Mouse (Mus musculus) cortical plate, adult 2 months (tissue): ENCODE measurements around the gene Hoxc6. TPM values are rescaled to one million over a fixed set of nuclear protein-coding genes. Genes with fewer than 3 reads are reported as not detected.

Experiments
- H3K27ac ChIP-seq: fragments of 200-500 bp; 2 replicates; pipeline ENCODE4 v1.5.1; 2012; ENCODE audit warnings: low read length, control low read depth, inconsistent platforms; ENCODE audit not compliant: insufficient read depth
- H3K4me1 ChIP-seq: fragments of 200-500 bp; 2 replicates; pipeline ENCODE4 v1.6.1; 2011; ENCODE audit warnings: low read length; ENCODE audit not compliant: control insufficient read depth, insufficient read depth
- H3K4me3 ChIP-seq: fragments of 200-500 bp; 2 replicates; pipeline ENCODE4 v1.5.1; 2011; ENCODE audit warnings: mild to moderate bottlenecking, low read length, control low read depth; ENCODE audit not compliant: insufficient read depth
- CTCF ChIP-seq: fragments of 200-500 bp; IDR thresholded peaks from 2 replicates; pipeline ENCODE4 v1.5.1; 2011; ENCODE audit warnings: mild to moderate bottlenecking, control low read depth, low read length; ENCODE audit not compliant: insufficient read depth; ENCODE audit errors: extremely low read depth
- POLR2A ChIP-seq: fragments of 200-500 bp; IDR thresholded peaks from 2 replicates; pipeline ENCODE4 v1.6.1; 2011; ENCODE audit warnings: mild to moderate bottlenecking, low read length, control low read depth; ENCODE audit not compliant: insufficient read depth; ENCODE audit errors: extremely low read depth
- polyA plus RNA-seq: library from polyadenylated mRNA; depleted of rRNA; stranded (reverse); fragments of >200 nt; gene quantifications from 2 replicates; pipeline ENCODE4 v1.2.3, GENCODE M21; 2012

The Hoxc6 gene
- polyA plus RNA-seq, 1 experiment: not detected

- Histone ChIP-seq H3K4me1 (no peaks in the 10 kb centered on the region), H3K4me3 (no peak overlapping the region), H3K27ac (no peak overlapping the region)
- TF ChIP-seq POLR2A: no peak
- TF ChIP-seq CTCF: no peak
These were observed 30.3 kb upstream of the Hoxc6 start for GRCm38 (mm10) chr15:102967511-102968397.

GRCm38 (mm10) chr15:102969296-102969695 lies 28.8 kb upstream of the Hoxc6 start:
- H3K27ac ChIP-seq: no peak overlapping the region
- TF ChIP-seq POLR2A (no peak), CTCF (no peak)
- no peak overlapping the region for H3K4me3 ChIP-seq
- H3K4me1 ChIP-seq: no peaks in the 10 kb centered on the region

- no peak overlapping the region for H3K4me3 ChIP-seq
- H3K4me1 ChIP-seq: no peaks in the 10 kb centered on the region
- no peak overlapping the region for H3K27ac ChIP-seq
- TF ChIP-seq POLR2A (no peak), CTCF (no peak)
These were observed 27.3 kb upstream of the Hoxc6 start for GRCm38 (mm10) chr15:102970740-102971139.

- H3K27ac ChIP-seq: no peak overlapping the region
- TF ChIP-seq CTCF: no peak
- TF ChIP-seq POLR2A: no peak
- no peak overlapping the region for H3K4me3 ChIP-seq
- no peaks in the 10 kb centered on the region for H3K4me1 ChIP-seq
These were observed 25.8 kb upstream of the Hoxc6 start for GRCm38 (mm10) chr15:102972254-102972653.

DNA sequence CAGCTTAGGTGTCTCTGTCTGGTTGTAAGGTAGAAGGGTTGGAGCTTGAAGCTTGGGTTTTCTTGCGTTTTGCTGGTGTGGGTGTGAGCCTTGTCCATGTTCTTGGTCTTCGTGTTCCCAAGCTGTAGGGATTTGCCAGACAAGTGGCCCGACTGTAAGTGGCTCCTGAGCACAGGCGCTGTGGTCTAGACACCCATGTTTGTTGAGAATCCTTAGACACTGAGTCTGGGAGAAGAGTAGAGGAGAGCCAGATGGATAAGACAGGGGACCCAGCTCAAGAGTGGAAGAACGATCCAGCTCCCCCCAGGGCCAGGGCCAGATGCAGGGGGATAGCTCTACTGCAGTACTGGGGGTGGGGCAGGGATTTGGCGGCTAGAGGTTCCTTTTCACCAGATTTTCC lies 25.3 kb upstream of the Hoxc6 start:
- Histone ChIP-seq H3K4me3 (no peak overlapping the region), H3K4me1 (no peaks in the 10 kb centered on the region), H3K27ac (no peak overlapping the region)
- TF ChIP-seq CTCF: no peak
- no peak for TF ChIP-seq POLR2A

- H3K4me1 ChIP-seq: no peaks in the 10 kb centered on the region
- TF ChIP-seq CTCF: no peak
- no peak for TF ChIP-seq POLR2A
- no peak overlapping the region for H3K4me3 ChIP-seq
- no peak overlapping the region for H3K27ac ChIP-seq
These were observed 23.0 kb upstream of the Hoxc6 start for GRCm38 (mm10) chr15:102975034-102975433.

- H3K4me3 ChIP-seq: no peak overlapping the region
These were observed 22.4 kb upstream of the Hoxc6 start for GRCm38 (mm10) chr15:102975688-102976111.

DNA sequence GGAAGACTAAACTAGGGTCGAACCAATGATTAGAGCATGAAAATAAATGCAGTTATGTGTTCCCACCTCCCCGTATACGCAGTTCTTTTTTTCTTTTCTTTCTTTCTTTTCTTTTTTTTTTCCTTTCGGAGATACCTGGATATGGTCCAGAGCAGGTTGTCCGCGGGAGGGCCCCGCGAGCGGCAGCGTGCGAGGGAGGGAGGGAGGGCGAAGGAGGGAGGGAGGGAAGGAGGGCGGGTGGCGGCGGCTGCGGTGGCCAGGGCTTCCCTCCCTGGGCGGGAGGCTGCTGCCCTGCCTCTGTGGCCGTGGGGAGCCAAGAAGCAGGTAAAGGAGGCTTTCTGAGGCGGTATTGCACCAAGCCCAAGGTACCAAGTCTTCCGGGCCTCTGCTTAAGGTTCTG lies 21.9 kb upstream of the Hoxc6 start, which contains the start of gene Hoxc9:
TSS of gene Hoxc9 (plus strand) at position 269 of the 400 bp plus-strand sequence.
- no peak within 1 kb of the TSS for H3K27ac ChIP-seq
- no peaks in the 10 kb centered on the region for H3K4me1 ChIP-seq
- no peak for TF ChIP-seq CTCF
- no peak for TF ChIP-seq POLR2A
- no peak within 1 kb of the TSS for H3K4me3 ChIP-seq

More at GRCm38 (mm10) chr15:102975688-102976111, 22.4 kb upstream of the Hoxc6 start:
- TF ChIP-seq CTCF (no peak), POLR2A (no peak)
- no peak overlapping the region for H3K27ac ChIP-seq
- H3K4me1 ChIP-seq: no peaks in the 10 kb centered on the region

GRCm38 (mm10) chr15:102976631-102977422 lies 21.2 kb upstream of the Hoxc6 start:
- H3K27ac ChIP-seq: no peak overlapping the region
- TF ChIP-seq CTCF: no peak
- no peak for TF ChIP-seq POLR2A

More at GRCm38 (mm10) chr15:102976631-102977422, 21.2 kb upstream of the Hoxc6 start:
- H3K4me1 ChIP-seq: no peaks in the 10 kb centered on the region
- no peak overlapping the region for H3K4me3 ChIP-seq
